Mouse (Mus musculus): Measurements from ENCODE around the gene 4921539E11Rik. TPM values are rescaled to one million over a fixed set of nuclear protein-coding genes. Genes with fewer than 3 reads are reported as not detected.
A peak's percentile ranks its signal among the peaks of the same experiment; 100 is the strongest.

The 4921539E11Rik gene
- polyA plus RNA-seq, 1 experiment, result not detected

DNA sequence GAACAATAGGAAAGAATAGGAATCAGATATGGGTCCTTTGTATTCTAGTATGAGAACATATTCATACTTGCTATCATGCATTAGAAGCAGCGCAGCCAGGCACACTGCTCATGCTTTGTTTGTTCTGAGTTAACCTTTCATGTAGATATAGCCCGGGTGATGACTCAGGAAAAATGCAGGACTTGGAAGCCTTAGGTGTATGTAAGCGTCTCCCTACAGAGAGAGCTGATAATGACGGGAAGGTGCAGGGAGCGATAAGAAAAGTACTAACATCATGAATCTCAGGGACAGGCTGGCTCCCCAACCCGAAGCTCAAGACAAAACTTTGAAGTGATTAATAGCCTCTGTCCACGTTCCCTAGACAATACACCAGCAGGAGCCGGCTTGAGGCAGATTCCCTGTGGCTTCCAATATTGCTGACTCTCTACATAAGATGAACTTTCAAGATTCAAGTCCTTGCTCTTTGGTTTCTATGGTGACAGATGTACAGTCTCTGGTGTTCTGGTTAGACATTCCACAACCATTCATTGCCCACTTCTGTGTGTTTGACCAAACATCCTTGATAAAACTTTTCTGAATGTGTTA is 26.8 kb downstream of the 4921539E11Rik start:
- H3K27ac ChIP-seq (ENCODE audit: insufficient read depth, low read length), result no peak overlapping the region
- WGBS, result 33% methylated on average over 8 of the region's 8 CpGs
- no peak for DNase-seq
- TF ChIP-seq POLR2A (IDR thresholded peaks at IDR 0.05; ENCODE audit: borderline replicate concordance, insufficient read depth, low read length) (no peak), CTCF (IDR thresholded peaks at IDR 0.05; ENCODE audit: borderline replicate concordance, insufficient read depth, low read depth, low read length) (no peak)
- H3K4me1 ChIP-seq (ENCODE audit: control insufficient read depth, insufficient read depth, low read length), result no peaks in the 10 kb centered on the region
- H3K27me3 ChIP-seq (ENCODE audit: control insufficient read depth, insufficient read depth, low read length), result no peaks in the 10 kb centered on the region; the same call in 1 of the 2 replicates
- H3K4me3 ChIP-seq (replicated peaks; ENCODE audit: insufficient read depth, low read depth, low read length), result no peak overlapping the region

DNA sequence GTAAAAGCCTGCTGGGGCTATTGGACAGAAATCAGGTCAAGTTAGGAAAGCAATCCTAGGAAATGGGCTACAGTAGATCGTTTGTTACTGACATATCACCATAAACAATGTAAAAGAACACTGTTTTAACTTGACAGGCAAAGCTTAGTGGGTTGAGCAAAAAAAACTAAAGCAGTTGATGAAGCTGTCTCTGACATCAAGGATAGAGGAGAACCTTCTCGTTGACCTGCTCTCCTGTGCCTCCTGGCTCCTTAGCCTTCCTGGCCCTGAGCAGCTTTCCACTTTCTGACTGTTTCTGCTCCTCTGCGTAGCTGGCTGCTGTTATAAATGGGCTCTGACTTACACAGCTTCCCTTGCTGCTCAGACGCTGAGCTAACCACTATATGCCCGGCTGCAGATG is 27.3 kb downstream of the 4921539E11Rik start:
- no peaks in the 10 kb centered on the region; the same call in 1 of the 2 replicates for H3K27me3 ChIP-seq (ENCODE audit: control insufficient read depth, insufficient read depth, low read length)
- no peak overlapping the region for H3K27ac ChIP-seq (ENCODE audit: insufficient read depth, low read length)
- 51% methylated on average over 5 of the region's 5 CpGs for WGBS
- DNase-seq, result no peak
- H3K4me1 ChIP-seq (ENCODE audit: control insufficient read depth, insufficient read depth, low read length), result no peaks in the 10 kb centered on the region
- no peak for TF ChIP-seq POLR2A (IDR thresholded peaks at IDR 0.05; ENCODE audit: borderline replicate concordance, insufficient read depth, low read length)
- no peak for TF ChIP-seq CTCF (IDR thresholded peaks at IDR 0.05; ENCODE audit: borderline replicate concordance, insufficient read depth, low read depth, low read length)
- H3K4me3 ChIP-seq (replicated peaks; ENCODE audit: insufficient read depth, low read depth, low read length), result no peak overlapping the region

- 80% methylated on average over 3 of the region's 3 CpGs for WGBS
- no peaks in the 10 kb centered on the region for H3K27me3 ChIP-seq (ENCODE audit: control insufficient read depth, insufficient read depth, low read length)
- no peak overlapping the region for H3K27ac ChIP-seq (ENCODE audit: insufficient read depth, low read length)
- TF ChIP-seq CTCF (IDR thresholded peaks at IDR 0.05; ENCODE audit: borderline replicate concordance, insufficient read depth, low read depth, low read length) (peak; percentile 35; the same call in 1 of the 2 replicates), POLR2A (IDR thresholded peaks at IDR 0.05; ENCODE audit: borderline replicate concordance, insufficient read depth, low read length) (no peak)
- H3K4me3 ChIP-seq (replicated peaks; ENCODE audit: insufficient read depth, low read depth, low read length), result no peak overlapping the region
- no peak for DNase-seq
- H3K4me1 ChIP-seq (ENCODE audit: control insufficient read depth, insufficient read depth, low read length), result no peaks in the 10 kb centered on the region
These were observed 31.8 kb downstream of the 4921539E11Rik start for GRCm38 (mm10) chr4:103258817-103259216.

DNA sequence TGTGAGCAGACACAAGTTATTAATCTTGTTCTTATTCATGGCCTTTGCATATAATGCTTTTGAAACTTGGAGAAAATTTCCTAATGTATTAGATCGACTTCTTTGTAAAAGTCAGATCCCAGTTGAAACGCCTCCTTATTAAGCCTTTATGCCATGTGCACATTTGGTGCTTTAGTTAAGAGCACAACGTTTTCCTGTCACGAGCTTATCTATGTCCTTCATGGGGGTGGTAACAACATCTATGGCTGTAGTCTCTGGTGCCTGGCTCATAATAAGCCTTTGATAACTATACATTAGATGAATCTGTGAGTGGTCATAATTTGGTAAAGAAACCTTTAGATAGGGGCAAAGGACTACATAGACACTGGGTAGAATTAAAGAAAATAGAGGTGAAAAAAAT is 36.8 kb downstream of the 4921539E11Rik start:
- WGBS, result 85% methylated on average over 4 of the region's 4 CpGs
- H3K27ac ChIP-seq (ENCODE audit: insufficient read depth, low read length), result no peak overlapping the region
- TF ChIP-seq CTCF (IDR thresholded peaks at IDR 0.05; ENCODE audit: borderline replicate concordance, insufficient read depth, low read depth, low read length) (no peak), POLR2A (IDR thresholded peaks at IDR 0.05; ENCODE audit: borderline replicate concordance, insufficient read depth, low read length) (no peak)
- no peaks in the 10 kb centered on the region for H3K4me1 ChIP-seq (ENCODE audit: control insufficient read depth, insufficient read depth, low read length)
- H3K4me3 ChIP-seq (replicated peaks; ENCODE audit: insufficient read depth, low read depth, low read length), result no peak overlapping the region
- DNase-seq, result no peak
- no peaks in the 10 kb centered on the region for H3K27me3 ChIP-seq (ENCODE audit: control insufficient read depth, insufficient read depth, low read length)

DNA sequence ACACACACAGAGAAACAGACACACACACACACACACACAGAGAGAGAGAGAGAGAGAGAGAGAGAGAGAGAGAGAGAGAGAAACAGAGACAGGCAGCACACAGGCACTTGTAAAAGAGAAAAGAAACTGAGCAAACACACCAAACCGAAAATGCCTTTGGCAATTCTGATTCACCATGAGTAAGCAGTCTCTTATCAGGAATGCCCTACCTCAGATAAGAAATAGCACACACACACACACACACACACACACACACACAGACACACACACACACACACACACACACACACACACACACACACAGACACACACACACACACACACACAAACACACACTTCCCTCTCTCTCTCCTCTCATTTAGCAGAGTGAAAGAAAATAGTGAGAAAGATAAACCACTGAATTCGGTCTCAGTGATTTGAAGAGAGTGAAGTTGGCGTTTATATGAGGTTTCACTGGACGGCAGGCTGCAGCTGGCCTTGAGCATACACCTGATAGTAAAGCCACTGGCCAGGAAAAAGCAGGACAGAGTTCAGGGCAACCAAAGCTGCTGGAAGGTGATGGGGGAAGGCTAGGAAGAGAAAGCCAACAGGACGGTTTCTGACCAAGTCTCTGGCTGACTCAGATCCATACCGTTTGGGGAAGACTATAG is 41.1 kb downstream of the 4921539E11Rik start:
- 75% methylated on average over 6 of the region's 6 CpGs for WGBS
- TF ChIP-seq POLR2A (IDR thresholded peaks at IDR 0.05; ENCODE audit: borderline replicate concordance, insufficient read depth, low read length), result no peak
- TF ChIP-seq CTCF (IDR thresholded peaks at IDR 0.05; ENCODE audit: borderline replicate concordance, insufficient read depth, low read depth, low read length), result no peak

GRCm38 (mm10) chr4:103247813-103248212 is 42.9 kb downstream of the 4921539E11Rik start:
- H3K27me3 ChIP-seq (ENCODE audit: control insufficient read depth, insufficient read depth, low read length), result no peaks in the 10 kb centered on the region
- no peaks in the 10 kb centered on the region for H3K4me1 ChIP-seq (ENCODE audit: control insufficient read depth, insufficient read depth, low read length)
- no peak for DNase-seq
- H3K4me3 ChIP-seq (replicated peaks; ENCODE audit: insufficient read depth, low read depth, low read length), result no peak overlapping the region
- WGBS, result 97% methylated on average over 2 of the region's 2 CpGs
- TF ChIP-seq POLR2A (IDR thresholded peaks at IDR 0.05; ENCODE audit: borderline replicate concordance, insufficient read depth, low read length) (no peak), CTCF (IDR thresholded peaks at IDR 0.05; ENCODE audit: borderline replicate concordance, insufficient read depth, low read depth, low read length) (no peak)
- no peak overlapping the region for H3K27ac ChIP-seq (ENCODE audit: insufficient read depth, low read length)

More for the DNA sequence above, 41.1 kb downstream of the 4921539E11Rik start:
- Histone ChIP-seq H3K4me3 (replicated peaks; ENCODE audit: insufficient read depth, low read depth, low read length) (no peak overlapping the region), H3K27ac (ENCODE audit: insufficient read depth, low read length) (no peak overlapping the region), H3K27me3 (ENCODE audit: control insufficient read depth, insufficient read depth, low read length) (no peaks in the 10 kb centered on the region), H3K4me1 (ENCODE audit: control insufficient read depth, insufficient read depth, low read length) (no peaks in the 10 kb centered on the region)
- no peak for DNase-seq

DNA sequence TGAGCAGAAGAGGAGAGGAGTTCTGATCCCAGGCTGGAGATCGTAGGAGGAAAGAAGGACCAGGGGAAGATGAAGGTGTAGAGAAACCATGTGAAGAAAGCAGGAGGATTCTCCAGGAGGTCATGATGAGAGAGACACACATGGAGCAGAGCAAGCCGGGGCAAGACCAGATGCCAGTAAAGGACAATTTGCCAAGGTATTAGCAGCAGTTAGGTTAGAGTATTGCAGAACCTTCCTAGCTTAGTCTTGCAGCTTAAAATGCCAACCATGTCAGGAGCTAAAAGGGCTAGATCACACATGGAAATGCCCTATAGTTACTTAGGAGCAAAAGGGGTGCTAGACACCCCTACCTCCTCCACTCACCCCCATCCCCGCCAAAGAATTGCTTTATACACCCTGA is 43.4 kb downstream of the 4921539E11Rik start:
- Histone ChIP-seq H3K4me1 (ENCODE audit: control insufficient read depth, insufficient read depth, low read length) (no peaks in the 10 kb centered on the region), H3K27me3 (ENCODE audit: control insufficient read depth, insufficient read depth, low read length) (no peaks in the 10 kb centered on the region), H3K4me3 (replicated peaks; ENCODE audit: insufficient read depth, low read depth, low read length) (no peak overlapping the region), H3K27ac (ENCODE audit: insufficient read depth, low read length) (no peak overlapping the region)
- DNase-seq, result no peak
- TF ChIP-seq POLR2A (IDR thresholded peaks at IDR 0.05; ENCODE audit: borderline replicate concordance, insufficient read depth, low read length), result no peak
- 66% methylated on average over 3 of the region's 3 CpGs for WGBS

DNA sequence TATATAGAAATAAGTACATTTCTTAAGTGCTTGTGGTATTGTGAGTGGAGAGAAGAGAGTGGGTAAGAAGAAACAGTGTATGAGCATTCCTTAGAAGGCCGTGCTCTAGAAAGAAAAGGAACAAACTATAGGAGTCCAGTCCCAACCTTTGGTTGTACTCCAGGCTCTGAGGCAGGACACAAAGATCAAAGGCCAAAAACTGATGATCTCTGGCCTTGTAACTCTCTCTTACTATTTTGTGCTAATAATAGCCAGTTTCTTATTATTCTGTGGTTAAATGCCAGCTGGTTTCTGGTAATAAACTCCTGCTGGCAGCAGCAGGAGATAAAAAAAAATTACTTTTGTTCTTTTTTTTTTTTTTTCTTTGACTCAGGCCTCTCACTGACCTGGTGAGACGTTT is 58.5 kb downstream of the 4921539E11Rik start:
- H3K27me3 ChIP-seq (ENCODE audit: control insufficient read depth, insufficient read depth, low read length), result no peaks in the 10 kb centered on the region
- no peak for TF ChIP-seq POLR2A (IDR thresholded peaks at IDR 0.05; ENCODE audit: borderline replicate concordance, insufficient read depth, low read length)
- no peak for TF ChIP-seq CTCF (IDR thresholded peaks at IDR 0.05; ENCODE audit: borderline replicate concordance, insufficient read depth, low read depth, low read length)
- H3K27ac ChIP-seq (ENCODE audit: insufficient read depth, low read length), result no peak overlapping the region
- 35% methylated on average over 2 of the region's 2 CpGs for WGBS
- no peaks in the 10 kb centered on the region for H3K4me1 ChIP-seq (ENCODE audit: control insufficient read depth, insufficient read depth, low read length)
- no peak overlapping the region for H3K4me3 ChIP-seq (replicated peaks; ENCODE audit: insufficient read depth, low read depth, low read length)
- DNase-seq, result no peak

Measured in cerebellum, adult 2 months (tissue).